Mouse (Mus musculus) MEL (cell line): ENCODE results near the gene Fam124a. TPM values are rescaled to one million over a fixed set of nuclear protein-coding genes. Genes with fewer than 3 reads are reported as not detected.

Source experiments
- DNase-seq: peaks from one replicate; pipeline ENCODE4 v3.0.0; 2011; ENCODE audit warnings: low read depth, low spot score
- H3K27ac ChIP-seq: 2 replicates; pipeline ENCODE4 v1.5.1; 2012; ENCODE audit warnings: low read depth, mild to moderate bottlenecking, control low read depth, low read length, moderate library complexity; ENCODE audit not compliant: control insufficient read depth
- H3K27me3 ChIP-seq, 2 experiments: fragments of 150-350 bp in 1 of 2; sonication (generic) in 1 of 2; 2 replicates each; pipeline ENCODE4 v1.6.1; 2012; ENCODE audit warnings: low read length in 2 of 2, mild to moderate bottlenecking in 2 of 2, improper control_type of control experiment in 1 of 2, moderate library complexity in 1 of 2; ENCODE audit not compliant: insufficient read depth in 2 of 2, control insufficient read depth in 1 of 2
- H3K36me3 ChIP-seq, 2 experiments: 2 replicates each; pipeline ENCODE4 v1.6.1; 2012 to 2014; ENCODE audit warnings: low read length in 2 of 2, improper control_type of control experiment in 1 of 2, inconsistent platforms in 1 of 2, mild to moderate bottlenecking in 1 of 2; ENCODE audit not compliant: insufficient read depth in 2 of 2, control insufficient read depth in 1 of 2
- H3K4me1 ChIP-seq, 2 experiments: fragments of 150-350 bp in 1 of 2; sonication (generic) in 1 of 2; 2 replicates each; pipeline ENCODE4 v1.6.1; 2012; ENCODE audit warnings: low read length in 2 of 2, improper control_type of control experiment in 1 of 2, mild to moderate bottlenecking in 1 of 2; ENCODE audit not compliant: insufficient read depth in 2 of 2, control insufficient read depth in 1 of 2
- H3K4me3 ChIP-seq, 2 experiments: fragments of 150-350 bp in 1 of 2; sonication (generic) in 1 of 2; 2 replicates each; pipeline ENCODE4 v1.5.1; 2012; ENCODE audit warnings: low read depth in 2 of 2, low read length in 2 of 2, mild to moderate bottlenecking in 2 of 2, moderate library complexity in 2 of 2, control low read depth in 1 of 2, improper control_type of control experiment in 1 of 2; ENCODE audit not compliant: control insufficient read depth in 1 of 2, insufficient read depth in 1 of 2
- H3K79me2 ChIP-seq: 2 replicates; pipeline ENCODE4 v1.6.1; 2012; ENCODE audit warnings: mild to moderate bottlenecking, low read length, moderate library complexity; ENCODE audit not compliant: control insufficient read depth, poor library complexity, insufficient read depth
- H3K9ac ChIP-seq: 2 replicates; pipeline ENCODE4 v1.6.1; 2012; ENCODE audit warnings: low read depth, mild to moderate bottlenecking, control low read depth, low read length, moderate library complexity; ENCODE audit not compliant: control insufficient read depth, poor library complexity, severe bottlenecking
- H3K9me3 ChIP-seq: fragments of 150-350 bp; sonication (generic); replicated peaks from 2 replicates; pipeline ENCODE4 v1.6.1; 2012; ENCODE audit warnings: mild to moderate bottlenecking, low read length, improper control_type of control experiment, moderate library complexity; ENCODE audit not compliant: insufficient read depth
- CHD2 ChIP-seq: IDR thresholded peaks from 2 replicates; pipeline ENCODE4 v1.6.1; 2011; ENCODE audit warnings: low read length, improper control_type of control experiment
- CTCF ChIP-seq, 3 experiments: IDR thresholded peaks in 2 of 3; conservative IDR thresholded peaks in 1 of 3; 2 replicates each; pipeline ENCODE4 v1.5.1; 2011 to 2012; ENCODE audit warnings: low read length in 3 of 3, low read depth in 2 of 3, mild to moderate bottlenecking in 2 of 3, improper control_type of control experiment in 1 of 3, inconsistent platforms in 1 of 3, mixed read lengths in 1 of 3, moderate library complexity in 1 of 3; ENCODE audit not compliant: control insufficient read depth in 1 of 3, insufficient read depth in 1 of 3, poor library complexity in 1 of 3, severe bottlenecking in 1 of 3
- E2F4 ChIP-seq: IDR thresholded peaks from 2 replicates; pipeline ENCODE4 v1.6.1; 2011; ENCODE audit warnings: low read depth, low read length, improper control_type of control experiment, borderline replicate concordance
- ETS1 ChIP-seq: IDR thresholded peaks from 2 replicates; pipeline ENCODE4 v1.6.1; 2012; ENCODE audit warnings: low read depth, mild to moderate bottlenecking, inconsistent platforms, low read length, improper control_type of control experiment, moderate library complexity
- GATA1 ChIP-seq: IDR thresholded peaks from 2 replicates; pipeline ENCODE4 v1.6.1; 2011; ENCODE audit warnings: low read depth, low read length, improper control_type of control experiment
- JUND ChIP-seq: IDR thresholded peaks from 2 replicates; pipeline ENCODE4 v1.6.1; 2011; ENCODE audit warnings: low read depth, mild to moderate bottlenecking, improper control_type of control experiment, low read length
- KAT2A ChIP-seq: conservative IDR thresholded peaks from 2 replicates; pipeline ENCODE4 v1.6.1; 2012; ENCODE audit warnings: low read depth, low read length, improper control_type of control experiment, inconsistent platforms
- MAFK ChIP-seq: IDR thresholded peaks from 2 replicates; pipeline ENCODE4 v1.6.1; 2011; ENCODE audit warnings: low read depth, mild to moderate bottlenecking, low read length, improper control_type of control experiment, borderline replicate concordance
- MAZ ChIP-seq: IDR thresholded peaks from 2 replicates; pipeline ENCODE4 v1.6.1; 2012; ENCODE audit warnings: low read depth, mild to moderate bottlenecking, inconsistent platforms, low read length, improper control_type of control experiment
- MEF2A ChIP-seq: IDR thresholded peaks from 2 replicates; pipeline ENCODE4 v1.6.1; 2014; ENCODE audit warnings: low read depth, mild to moderate bottlenecking, inconsistent platforms, low read length, improper control_type of control experiment; ENCODE audit not compliant: poor library complexity, insufficient replicate concordance, severe bottlenecking; ENCODE audit errors: extremely low read depth
- MXI1 ChIP-seq: IDR thresholded peaks from 2 replicates; pipeline ENCODE4 v1.6.1; 2011; ENCODE audit warnings: mild to moderate bottlenecking, low read depth, low read length, improper control_type of control experiment
- MYB ChIP-seq: IDR thresholded peaks from 2 replicates; pipeline ENCODE4 v1.6.1; 2011; ENCODE audit warnings: mild to moderate bottlenecking, low read depth, low read length, improper control_type of control experiment
- NELFE ChIP-seq: IDR thresholded peaks from 2 replicates; pipeline ENCODE4 v1.6.1; 2011; ENCODE audit warnings: low read depth, low read length, improper control_type of control experiment
- NRF1 ChIP-seq: IDR thresholded peaks from 2 replicates; pipeline ENCODE4 v1.6.1; 2014; ENCODE audit warnings: low read depth, mild to moderate bottlenecking, inconsistent platforms, low read length, improper control_type of control experiment, moderate library complexity; ENCODE audit not compliant: poor library complexity, insufficient read depth, severe bottlenecking
- POLR2A ChIP-seq, 2 experiments: IDR thresholded peaks; 2 replicates each; pipeline ENCODE4 v1.6.1; 2011 to 2012; ENCODE audit warnings: low read length in 2 of 2, mild to moderate bottlenecking in 2 of 2, control low read depth in 1 of 2, improper control_type of control experiment in 1 of 2, low read depth in 1 of 2, moderate library complexity in 1 of 2; ENCODE audit not compliant: control insufficient read depth in 1 of 2, insufficient read depth in 1 of 2, poor library complexity in 1 of 2
- POLR2AphosphoS2 ChIP-seq: IDR thresholded peaks from 2 replicates; pipeline ENCODE4 v1.6.1; 2011; ENCODE audit warnings: low read length, improper control_type of control experiment
- RAD21 ChIP-seq: IDR thresholded peaks from 2 replicates; pipeline ENCODE4 v1.6.1; 2011; ENCODE audit warnings: mild to moderate bottlenecking, low read depth, low read length, improper control_type of control experiment
- RCOR1 ChIP-seq: IDR thresholded peaks from 2 replicates; pipeline ENCODE4 v1.6.1; 2012; ENCODE audit warnings: low read depth, mild to moderate bottlenecking, inconsistent platforms, low read length, improper control_type of control experiment
- SIN3A ChIP-seq: IDR thresholded peaks from 2 replicates; pipeline ENCODE4 v1.6.1; 2012; ENCODE audit warnings: low read length, improper control_type of control experiment, inconsistent platforms
- TAL1 ChIP-seq: IDR thresholded peaks from 2 replicates; pipeline ENCODE4 v1.6.1; 2012; ENCODE audit warnings: mild to moderate bottlenecking, inconsistent platforms, low read length, moderate library complexity, mixed read lengths
- TCF12 ChIP-seq: IDR thresholded peaks from 2 replicates; pipeline ENCODE4 v1.6.1; 2014; ENCODE audit warnings: low read depth, mild to moderate bottlenecking, inconsistent platforms, low read length, improper control_type of control experiment, moderate library complexity
- USF1 ChIP-seq: IDR thresholded peaks from 2 replicates; pipeline ENCODE4 v1.6.1; 2014; ENCODE audit warnings: low read depth, mild to moderate bottlenecking, inconsistent platforms, low read length, improper control_type of control experiment, moderate library complexity
- ZKSCAN1 ChIP-seq: IDR thresholded peaks from 2 replicates; pipeline ENCODE4 v1.6.1; 2012; ENCODE audit warnings: low read depth, mild to moderate bottlenecking, inconsistent platforms, low read length, improper control_type of control experiment, moderate library complexity
- ZNF384 ChIP-seq: IDR thresholded peaks from 2 replicates; pipeline ENCODE4 v1.6.1; 2012; ENCODE audit warnings: low read depth, mild to moderate bottlenecking, inconsistent platforms, low read length, improper control_type of control experiment
- polyA plus RNA-seq, 2 experiments: library from polyadenylated mRNA; stranded (reverse) in 1 of 2; unstranded in 1 of 2; fragments of >175 nt in 1 of 2; fragments of >200 nt in 1 of 2; gene quantifications; 2 replicates each; pipeline versions ENCODE4 v1.2.1 to v1.2.4; 2012; ENCODE audit warnings: low replicate concordance in 2 of 2, low read depth in 1 of 2; ENCODE audit not compliant: insufficient read length in 2 of 2, insufficient read depth in 1 of 2, missing spikeins in 1 of 2
- total RNA-seq: library from RNA; depleted of rRNA; stranded (reverse); fragments of 300-350 nt; gene quantifications from 2 replicates; pipeline ENCODE4 v1.2.3, GENCODE M21; 2012

Fam124a gene
- total and polyA plus RNA-seq, 3 experiments: not detected

- no peak overlapping the region for H3K4me3 ChIP-seq
- no peak for TF ChIP-seq E2F4
- TF ChIP-seq GATA1: no peak
- no peak for TF ChIP-seq SIN3A
- no peak for TF ChIP-seq MXI1
- no peak for TF ChIP-seq ZKSCAN1
- TF ChIP-seq NRF1: no peak
- no peak for TF ChIP-seq NELFE
- no peak for TF ChIP-seq MAFK
- no peak for TF ChIP-seq TCF12
- no peak for TF ChIP-seq RCOR1
- TF ChIP-seq ETS1: no peak
- TF ChIP-seq ZNF384: no peak
- no peak for TF ChIP-seq USF1
- TF ChIP-seq POLR2A (IDR thresholded peaks at IDR 0.05; ENCODE audit: control insufficient read depth in 1 of 2, insufficient read depth in 1 of 2, low read depth in 1 of 2, low read length in 2 of 2, poor library complexity in 1 of 2): no peak
- no peak for TF ChIP-seq RAD21
- no peak for TF ChIP-seq MAZ
- no peak for TF ChIP-seq MEF2A
- no peak for TF ChIP-seq CTCF (IDR thresholded peaks at IDR 0.05 in 2 of 3, conservative IDR thresholded peaks at IDR 0.05 in 1 of 3; ENCODE audit: control insufficient read depth in 1 of 3, insufficient read depth in 1 of 3, low read depth in 2 of 3, low read length in 3 of 3, poor library complexity in 1 of 3, severe bottlenecking in 1 of 3)
- no peak for TF ChIP-seq POLR2AphosphoS2
- TF ChIP-seq MYB: no peak
- no peak for DNase-seq
- H3K27ac ChIP-seq: no peak overlapping the region
- H3K9ac ChIP-seq: no peak overlapping the region
- H3K27me3 ChIP-seq: peaks cover 0 to 1% of the 10 kb centered on the region in 2 experiments; a peak in 1 of 4 replicates
- H3K36me3 ChIP-seq: no peaks in the 10 kb centered on the region; a peak in 1 of 4 replicates
- H3K9me3 ChIP-seq: no peaks in the 10 kb centered on the region
- no peaks in the 10 kb centered on the region for H3K79me2 ChIP-seq
- H3K4me1 ChIP-seq: no peaks in the 10 kb centered on the region
Measured at GRCm38 (mm10) chr14:62584637-62585036, 29.1 kb downstream of the Fam124a start.

- no peaks in the 10 kb centered on the region for H3K9me3 ChIP-seq
- DNase-seq: no peak
- TF ChIP-seq ZKSCAN1 (no peak), MYB (no peak), NELFE (no peak), POLR2AphosphoS2 (no peak), JUND (no peak), CHD2 (no peak), TCF12 (no peak), TAL1 (no peak), KAT2A (no peak)
- H3K36me3 ChIP-seq: no peaks in the 10 kb centered on the region; a peak in 1 of 4 replicates
- H3K9ac ChIP-seq: no peak overlapping the region
- H3K27ac ChIP-seq: no peak overlapping the region
- no peaks in the 10 kb centered on the region for H3K79me2 ChIP-seq
- H3K27me3 ChIP-seq: peaks cover 0 to 1% of the 10 kb centered on the region in 2 experiments; a peak in 1 of 4 replicates
- H3K4me1 ChIP-seq: no peaks in the 10 kb centered on the region
- H3K4me3 ChIP-seq: no peak overlapping the region
Measured at GRCm38 (mm10) chr14:62585338-62585737, 29.8 kb downstream of the Fam124a start.
